Mouse (Mus musculus) embryo, embryonic 11 days (tissue): ENCODE results near the gene Cfap46.

Experiments
- DNase-seq: peaks from one replicate; pipeline ENCODE4 v3.0.0-alpha.2; 2015

The Cfap46 gene

GRCm38 (mm10) chr7:139683706-139684552 lies at the start of gene Cfap46:
TSS of gene Cfap46 (minus strand) at chr7:139683817.
- peak; percentile 96 for DNase-seq

DNA sequence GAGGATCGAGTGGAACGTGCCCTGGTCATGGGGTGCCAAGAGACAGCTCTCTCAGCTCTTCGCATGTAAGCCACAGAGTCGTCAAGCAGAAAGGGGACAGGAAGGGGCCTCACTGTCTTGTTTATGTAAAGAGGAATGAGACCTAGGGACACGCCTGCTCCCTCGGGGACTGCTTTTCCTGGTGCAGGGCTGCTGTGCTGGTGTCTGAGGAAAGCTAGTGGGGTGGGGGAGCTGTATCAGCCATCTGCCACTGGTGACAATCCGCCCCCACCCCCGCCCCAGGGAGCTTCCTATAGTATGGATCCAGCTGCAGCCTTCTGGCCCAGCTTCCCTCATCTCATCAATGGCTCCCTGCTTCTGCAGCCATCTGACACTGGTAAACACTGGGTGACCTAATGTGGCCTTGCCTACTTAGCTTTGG lies 47.7 kb upstream of the Cfap46 start:
- DNase-seq: peak; percentile 22

- DNase-seq: no peak
Observed at GRCm38 (mm10) chr7:139727072-139727471, 43.5 kb upstream of the Cfap46 start.

DNA sequence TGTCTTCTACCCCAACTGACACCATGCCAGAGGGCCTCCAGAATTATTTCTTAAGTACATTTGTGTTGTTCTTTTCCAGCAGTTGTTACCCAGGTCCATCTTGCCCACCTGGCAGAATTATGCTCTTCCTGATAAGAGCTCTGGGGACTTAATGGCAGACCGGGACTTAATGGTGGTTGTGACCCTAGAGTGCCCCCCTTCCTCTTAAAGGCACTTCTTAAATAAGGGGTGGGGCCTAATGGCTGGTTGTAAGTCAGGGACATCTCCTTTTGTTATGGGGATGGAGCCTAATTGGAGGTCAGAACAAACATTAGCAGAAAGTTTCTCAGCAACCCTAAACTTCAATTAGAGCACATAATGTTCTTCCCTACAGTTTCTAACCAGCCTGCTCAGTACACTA lies 42.0 kb upstream of the Cfap46 start:
- DNase-seq: no peak

DNA sequence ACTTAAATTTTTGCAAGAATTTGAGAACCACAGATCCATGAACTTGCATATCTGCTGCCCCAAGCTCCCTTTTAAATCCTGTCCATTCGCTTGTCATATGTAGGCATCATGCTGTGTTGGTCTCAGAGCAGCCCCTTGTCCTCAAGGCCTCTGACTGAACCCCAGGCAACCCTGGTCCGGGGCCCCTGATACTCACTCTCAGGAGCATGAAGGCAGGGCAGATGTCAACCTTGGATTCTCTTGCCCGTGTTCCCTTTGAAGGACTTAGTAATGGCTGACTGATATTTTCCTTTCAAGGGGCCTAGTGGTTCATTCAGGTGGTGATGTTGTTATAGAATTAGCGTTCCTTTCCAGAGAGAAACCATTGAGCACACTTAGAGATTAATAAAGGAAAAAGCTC lies 40.4 kb upstream of the Cfap46 start:
- no peak for DNase-seq

GRCm38 (mm10) chr7:139721196-139721595 lies 37.6 kb upstream of the Cfap46 start:
- DNase-seq: no peak

- no peak for DNase-seq
Observed at GRCm38 (mm10) chr7:139717781-139718180, 34.2 kb upstream of the Cfap46 start.

DNA sequence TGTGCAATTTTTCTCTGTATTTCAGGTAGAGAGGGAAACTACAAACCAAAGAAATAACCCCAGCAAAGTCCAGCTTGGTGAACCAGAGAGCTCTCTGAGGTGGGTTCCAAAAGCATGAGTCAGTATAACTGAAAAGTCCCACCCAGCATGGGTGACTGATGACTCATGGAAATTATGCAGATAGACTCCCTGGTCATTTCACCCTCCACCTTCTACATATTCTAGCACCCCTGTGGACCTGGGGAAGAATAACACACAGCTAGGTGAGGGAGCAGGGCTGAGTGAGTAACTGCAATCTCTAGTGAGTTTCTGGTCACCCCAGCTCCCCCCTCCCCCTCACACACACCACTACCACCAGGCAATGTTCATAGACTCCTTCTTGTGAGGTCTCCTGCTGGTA lies 28.2 kb upstream of the Cfap46 start:
- no peak for DNase-seq

DNA sequence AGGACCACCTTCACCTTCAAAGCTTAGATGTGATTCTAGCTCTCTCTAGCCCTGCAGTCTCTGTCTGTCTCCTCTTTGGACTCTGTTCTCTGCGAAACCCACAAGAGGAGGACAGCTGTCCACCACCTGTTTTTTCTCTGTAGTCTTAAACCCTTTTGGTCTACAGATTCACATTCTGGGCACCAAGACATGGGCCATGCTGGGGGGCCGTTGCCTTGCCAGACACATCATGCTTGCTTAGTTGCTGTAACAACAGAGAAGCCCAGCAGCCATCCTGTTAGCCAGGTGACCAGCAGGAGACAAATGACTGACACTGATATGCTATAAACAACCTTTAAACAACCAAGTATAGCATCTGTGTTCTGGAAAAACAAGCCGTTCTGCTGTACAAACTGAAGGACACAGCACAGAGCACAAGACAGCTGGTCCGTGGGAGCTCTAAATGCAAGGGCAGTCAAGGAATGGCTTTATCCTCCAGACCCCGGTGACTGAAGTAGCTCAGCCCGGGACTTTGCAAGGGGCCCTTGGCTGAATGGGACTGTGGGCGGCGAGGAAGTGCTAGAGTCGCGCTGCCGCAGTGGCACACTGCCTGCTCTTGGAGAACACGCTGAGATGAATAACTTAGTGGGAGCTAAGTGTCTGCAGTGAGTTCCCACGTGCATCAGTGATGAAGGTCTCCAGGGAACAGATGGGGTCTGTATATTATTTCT lies 22.9 kb upstream of the Cfap46 start:
- no peak for DNase-seq

- DNase-seq: no peak
Observed at GRCm38 (mm10) chr7:139705781-139706180, 22.2 kb upstream of the Cfap46 start.

GRCm38 (mm10) chr7:139705081-139705480 lies 21.5 kb upstream of the Cfap46 start:
- no peak for DNase-seq

GRCm38 (mm10) chr7:139703826-139704199 lies 20.2 kb upstream of the Cfap46 start:
- DNase-seq: no peak

DNA sequence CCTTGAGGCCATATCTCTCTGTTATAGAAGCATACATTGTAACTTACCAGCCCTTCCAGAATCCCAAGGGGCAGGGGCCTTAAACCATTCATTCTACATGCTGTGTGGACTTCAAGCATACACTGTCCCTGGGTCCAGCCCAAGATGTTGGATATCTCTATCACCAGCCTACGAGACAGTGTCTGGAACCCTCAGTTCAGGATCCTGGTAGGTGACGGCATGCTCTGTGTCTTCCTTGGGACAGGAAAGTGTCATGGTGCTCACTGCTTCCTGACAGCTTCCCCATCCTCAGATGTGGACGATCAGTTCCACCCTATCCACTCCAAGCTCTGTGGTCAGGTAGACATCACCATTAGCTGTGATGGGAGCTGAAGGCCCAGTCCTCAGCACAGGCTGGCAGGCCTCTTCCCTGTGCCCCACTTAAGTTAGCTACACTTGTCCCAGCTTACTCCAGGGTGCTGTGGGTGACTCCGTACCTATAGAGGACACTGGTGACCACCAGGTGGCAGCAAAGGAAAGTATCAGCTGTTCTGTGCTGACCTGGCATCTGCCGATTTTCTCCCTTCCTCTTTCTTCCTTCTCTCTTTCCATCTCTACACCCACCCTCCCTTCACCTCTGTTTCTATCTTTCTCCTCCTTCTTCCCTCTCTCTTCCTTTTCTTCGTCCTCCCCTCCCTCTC lies 19.7 kb upstream of the Cfap46 start:
- DNase-seq: peak; percentile 88

DNA sequence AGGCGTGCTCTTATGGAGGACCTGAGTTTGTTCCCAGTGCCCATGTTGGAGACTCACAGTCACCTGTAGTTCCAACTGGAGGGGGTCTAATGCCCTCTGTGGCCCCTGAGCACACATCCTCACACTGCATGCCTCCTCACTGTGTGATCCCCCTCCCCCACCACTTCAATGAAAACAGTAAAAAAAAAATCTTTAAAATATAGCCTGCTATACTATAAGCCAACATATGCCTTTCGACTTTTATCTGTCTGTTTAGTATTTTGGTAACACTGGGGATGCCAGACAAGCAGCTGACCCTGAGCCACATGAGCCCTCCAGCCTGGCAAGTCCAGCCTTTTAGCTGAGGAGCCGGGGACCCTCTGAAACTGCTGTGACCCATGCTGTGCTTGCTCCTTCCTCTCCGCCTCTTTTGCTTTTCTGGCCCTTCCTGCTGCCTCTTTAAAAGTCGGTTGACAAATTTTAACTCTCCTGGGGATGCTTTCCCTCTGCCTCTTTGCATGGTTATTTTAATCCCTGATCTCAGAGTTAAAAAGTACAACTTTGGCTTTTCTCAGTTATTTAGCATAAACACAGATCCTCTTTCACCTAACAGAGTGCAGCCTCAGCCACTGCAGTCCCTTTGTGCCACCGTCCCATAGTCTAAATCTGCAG lies 18.2 kb upstream of the Cfap46 start:
- DNase-seq: no peak

- DNase-seq: no peak
Observed at GRCm38 (mm10) chr7:139692641-139693294, 9.2 kb upstream of the Cfap46 start.

DNA sequence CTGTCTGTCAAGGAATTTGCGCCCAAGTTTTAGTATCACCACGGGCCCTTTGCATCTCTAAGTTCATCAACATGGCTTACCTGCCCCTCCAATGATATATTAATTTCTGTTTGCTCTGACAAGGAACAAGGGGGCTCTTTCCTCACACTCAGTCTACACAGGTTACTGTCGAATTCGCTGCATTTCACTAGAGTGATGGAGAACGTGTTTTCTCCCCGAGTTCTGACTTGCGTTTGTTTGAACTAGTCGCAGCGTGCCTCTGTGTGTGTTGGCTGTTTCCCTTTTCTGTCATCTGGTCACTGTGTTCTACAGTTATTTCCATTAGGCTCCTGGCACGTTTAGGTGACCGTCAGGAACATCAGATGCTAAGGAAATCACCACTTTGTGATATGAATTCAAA lies 8.6 kb upstream of the Cfap46 start:
- no peak for DNase-seq

- peak; percentile 27 for DNase-seq
Observed at GRCm38 (mm10) chr7:139685336-139685735, 1.7 kb upstream of the Cfap46 start.

- peak; percentile 97 for DNase-seq
Observed at GRCm38 (mm10) chr7:139684553-139684929, 924 bp upstream of the Cfap46 start.

DNA sequence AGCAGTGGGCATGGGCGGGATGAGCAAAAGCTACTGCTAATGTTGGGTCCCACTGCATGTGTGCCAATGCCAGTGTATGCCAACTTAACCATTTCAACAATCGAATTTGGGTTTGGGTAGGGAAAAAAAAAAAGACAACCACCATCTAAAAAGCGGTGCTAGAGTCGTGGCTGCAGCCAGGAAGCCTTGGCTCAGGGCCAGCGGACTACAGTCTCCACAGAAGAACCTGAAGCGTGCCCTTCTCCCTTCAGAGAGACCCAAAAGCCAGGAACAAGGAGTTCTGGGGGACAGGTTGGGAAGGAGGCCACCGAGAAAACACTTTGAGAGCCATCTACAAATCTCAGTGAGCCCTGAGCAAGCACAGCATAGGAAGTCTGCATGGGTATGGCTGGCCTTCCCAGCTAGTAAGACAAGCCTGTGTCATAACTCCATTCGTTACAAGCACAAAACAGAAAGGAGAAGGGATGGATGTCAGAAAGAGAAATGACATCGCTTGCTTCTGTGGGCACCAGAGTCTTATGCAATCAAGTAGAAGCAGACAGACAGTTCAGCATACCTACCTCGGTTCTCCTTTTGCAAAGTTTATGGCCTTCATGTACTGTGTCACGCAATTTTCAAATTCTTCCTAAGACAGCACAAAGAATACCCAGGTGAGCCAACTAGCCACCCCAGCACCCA lies 1.6 kb downstream of the Cfap46 start:
- DNase-seq: no peak

GRCm38 (mm10) chr7:139676433-139676832 lies 7.2 kb downstream of the Cfap46 start:
- DNase-seq: no peak

- DNase-seq: no peak
Observed at GRCm38 (mm10) chr7:139666871-139667270, 16.7 kb downstream of the Cfap46 start.

GRCm38 (mm10) chr7:139663318-139663717 lies 20.3 kb downstream of the Cfap46 start:
- DNase-seq: no peak
